Mouse (Mus musculus): ENCODE measurements around the gene Jdp2. TPM values are rescaled to one million over a fixed set of nuclear protein-coding genes. Genes with fewer than 3 reads are reported as not detected.
"Not testable (repeated sequence)": the region's sequence is repeated elsewhere in the genome, so short reads cannot be mapped to it uniquely, and the experiment has no call there.

Gene Jdp2
- polyA plus RNA-seq, 1 experiment = 7.1 TPM

GRCm38 (mm10) chr12:85643735-85644134 lies 44.9 kb downstream of the Jdp2 start:
- Histone ChIP-seq H3K4me3 (replicated peaks) (peak overlapping the region; percentile 17), H3K4me1 (peaks cover 93% of the 10 kb centered on the region), H3K36me3 (replicated peaks; ENCODE audit: low read length) (peaks cover 2% of the 10 kb centered on the region), H3K9me3 (no peaks in the 10 kb centered on the region), H3K27me3 (replicated peaks) (peaks cover 24% of the 10 kb centered on the region)
- no peak for TF ChIP-seq GATA1 (IDR thresholded peaks at IDR 0.05; ENCODE audit: borderline replicate concordance, low read length)
- TF ChIP-seq FLI1 (IDR thresholded peaks at IDR 0.05; ENCODE audit: low read length) = no peak

DNA sequence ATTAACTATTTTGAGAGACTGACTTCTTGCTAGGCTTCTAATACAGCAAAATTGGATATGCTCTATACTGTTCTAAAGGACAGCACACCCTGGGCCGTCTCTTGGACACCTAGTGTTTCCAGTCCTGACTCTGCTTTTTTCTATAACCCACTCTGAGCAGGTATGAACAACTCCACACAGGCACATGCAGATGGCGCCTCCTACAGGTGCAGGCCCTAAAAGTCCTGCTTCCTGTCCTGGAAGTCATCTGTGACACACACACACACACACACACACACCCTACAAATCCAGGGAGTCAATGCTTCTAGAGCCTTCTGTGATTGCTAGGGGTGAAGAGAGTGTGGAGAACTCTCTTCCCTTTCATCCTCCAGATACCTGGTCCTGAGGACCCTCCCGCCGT lies 46.8 kb downstream of the Jdp2 start:
- Histone ChIP-seq H3K27me3 (replicated peaks) (peaks cover 18% of the 10 kb centered on the region), H3K4me3 (replicated peaks) (no peak overlapping the region), H3K36me3 (replicated peaks; ENCODE audit: low read length) (no peaks in the 10 kb centered on the region), H3K9me3 (peaks cover 5% of the 10 kb centered on the region), H3K4me1 (peaks cover 77% of the 10 kb centered on the region)
- TF ChIP-seq FLI1 (IDR thresholded peaks at IDR 0.05; ENCODE audit: low read length) = no peak
- no peak for TF ChIP-seq GATA1 (IDR thresholded peaks at IDR 0.05; ENCODE audit: borderline replicate concordance, low read length)

DNA sequence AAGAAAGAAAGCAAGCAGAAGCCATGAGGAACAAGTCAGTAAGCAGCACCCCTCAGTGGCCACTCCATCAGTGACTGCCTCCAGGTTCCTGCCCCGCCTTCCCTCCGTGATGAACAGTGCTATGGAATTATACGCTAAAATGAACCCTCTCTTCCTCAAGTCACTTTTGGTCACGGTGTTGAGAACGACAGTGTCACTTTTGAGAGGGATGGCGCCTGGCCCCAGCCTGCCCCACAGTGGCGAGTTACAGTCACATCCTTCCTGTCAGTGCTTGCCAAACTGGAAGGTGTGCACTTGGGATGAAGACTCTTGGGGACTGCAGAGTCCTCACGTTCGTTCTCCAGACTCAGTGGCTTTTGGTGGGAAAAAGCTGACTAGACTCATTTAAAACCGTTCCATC lies 48.5 kb downstream of the Jdp2 start:
- H3K27me3 ChIP-seq (replicated peaks) = peaks cover 9% of the 10 kb centered on the region
- no peak overlapping the region for H3K4me3 ChIP-seq (replicated peaks)
- H3K9me3 ChIP-seq = peaks cover 21% of the 10 kb centered on the region
- H3K36me3 ChIP-seq (replicated peaks; ENCODE audit: low read length) = no peaks in the 10 kb centered on the region
- no peak for TF ChIP-seq FLI1 (IDR thresholded peaks at IDR 0.05; ENCODE audit: low read length)
- TF ChIP-seq GATA1 (IDR thresholded peaks at IDR 0.05; ENCODE audit: borderline replicate concordance, low read length) = no peak
- H3K4me1 ChIP-seq = peaks cover 60% of the 10 kb centered on the region

DNA sequence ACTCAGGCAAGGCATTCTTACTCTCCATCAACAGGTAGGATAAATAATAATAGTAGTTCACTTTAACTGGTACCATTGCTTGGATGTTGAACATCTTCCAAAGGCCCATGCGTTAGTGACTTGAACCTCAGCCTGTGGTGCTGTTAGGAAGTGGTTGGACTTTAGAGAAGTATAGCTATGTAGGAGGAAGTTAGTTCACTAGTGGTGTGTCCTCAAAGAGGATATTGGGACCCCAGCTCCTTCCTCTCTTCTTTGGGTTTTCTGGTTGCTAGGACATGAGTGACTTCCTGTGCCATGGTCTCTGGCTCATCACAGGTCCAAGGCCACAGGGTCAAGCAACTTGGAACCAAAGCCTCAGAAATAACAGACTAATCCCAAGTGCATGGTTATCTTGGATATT lies 49.1 kb downstream of the Jdp2 start:
- peaks cover 11% of the 10 kb centered on the region for H3K27me3 ChIP-seq (replicated peaks)
- no peaks in the 10 kb centered on the region for H3K36me3 ChIP-seq (replicated peaks; ENCODE audit: low read length)
- peaks cover 25% of the 10 kb centered on the region for H3K9me3 ChIP-seq
- peaks cover 54% of the 10 kb centered on the region for H3K4me1 ChIP-seq
- TF ChIP-seq GATA1 (IDR thresholded peaks at IDR 0.05; ENCODE audit: borderline replicate concordance, low read length) = no peak
- TF ChIP-seq FLI1 (IDR thresholded peaks at IDR 0.05; ENCODE audit: low read length) = no peak
- no peak overlapping the region for H3K4me3 ChIP-seq (replicated peaks)

DNA sequence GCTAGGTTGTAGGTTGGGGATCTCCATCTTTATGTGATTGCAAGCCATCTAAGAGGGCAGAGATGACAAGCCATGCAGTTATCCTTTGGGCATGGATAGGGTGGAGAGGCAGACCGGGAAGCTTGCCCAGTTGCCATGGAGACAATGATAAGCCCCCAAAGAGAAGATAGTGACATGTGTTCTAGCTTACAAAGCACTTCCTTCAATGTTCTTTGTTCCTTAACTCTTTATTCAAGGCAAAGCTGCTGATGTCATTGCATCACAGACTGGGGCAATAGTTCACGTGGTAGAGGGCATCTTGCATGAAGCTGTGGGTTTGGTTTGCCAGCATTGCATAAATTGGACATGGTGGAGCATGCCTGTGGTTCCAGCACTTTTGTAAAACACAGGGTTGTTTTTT lies 60.5 kb downstream of the Jdp2 start:
- TF ChIP-seq GATA1 (IDR thresholded peaks at IDR 0.05; ENCODE audit: borderline replicate concordance, low read length) = no peak
- TF ChIP-seq FLI1 (IDR thresholded peaks at IDR 0.05; ENCODE audit: low read length) = no peak
- Histone ChIP-seq H3K27me3 (replicated peaks) (peaks cover 7% of the 10 kb centered on the region), H3K4me1 (peaks cover 18% of the 10 kb centered on the region), H3K4me3 (replicated peaks) (no peak overlapping the region), H3K36me3 (replicated peaks; ENCODE audit: low read length) (no peaks in the 10 kb centered on the region), H3K9me3 (no peaks in the 10 kb centered on the region)

DNA sequence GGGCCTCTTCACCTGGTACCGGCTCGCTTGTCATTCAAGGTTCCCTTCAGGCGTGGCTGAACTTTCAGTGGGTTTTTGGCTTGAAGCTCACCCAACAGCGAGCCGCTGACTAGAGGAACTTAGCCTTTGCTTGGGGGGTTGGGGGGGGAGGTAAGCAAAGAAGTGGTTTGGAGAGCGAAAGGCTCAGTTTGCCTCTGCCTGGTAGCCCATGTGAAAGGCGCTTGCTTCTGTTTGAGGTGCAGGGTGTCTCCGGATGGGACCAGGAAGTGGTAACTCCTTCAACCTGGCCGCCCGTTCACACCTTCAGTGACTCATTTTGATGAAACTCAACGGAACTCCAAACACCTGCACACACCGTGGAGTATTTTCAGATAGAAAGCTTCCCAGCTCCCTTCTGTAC lies 62.0 kb downstream of the Jdp2 start:
- TF ChIP-seq GATA1 (IDR thresholded peaks at IDR 0.05; ENCODE audit: borderline replicate concordance, low read length) = no peak
- TF ChIP-seq FLI1 (IDR thresholded peaks at IDR 0.05; ENCODE audit: low read length) = no peak
- H3K4me3 ChIP-seq (replicated peaks) = no peak overlapping the region
- no peaks in the 10 kb centered on the region for H3K36me3 ChIP-seq (replicated peaks; ENCODE audit: low read length)
- peaks cover 18% of the 10 kb centered on the region for H3K4me1 ChIP-seq
- no peaks in the 10 kb centered on the region for H3K9me3 ChIP-seq
- H3K27me3 ChIP-seq (replicated peaks) = peaks cover 19% of the 10 kb centered on the region

DNA sequence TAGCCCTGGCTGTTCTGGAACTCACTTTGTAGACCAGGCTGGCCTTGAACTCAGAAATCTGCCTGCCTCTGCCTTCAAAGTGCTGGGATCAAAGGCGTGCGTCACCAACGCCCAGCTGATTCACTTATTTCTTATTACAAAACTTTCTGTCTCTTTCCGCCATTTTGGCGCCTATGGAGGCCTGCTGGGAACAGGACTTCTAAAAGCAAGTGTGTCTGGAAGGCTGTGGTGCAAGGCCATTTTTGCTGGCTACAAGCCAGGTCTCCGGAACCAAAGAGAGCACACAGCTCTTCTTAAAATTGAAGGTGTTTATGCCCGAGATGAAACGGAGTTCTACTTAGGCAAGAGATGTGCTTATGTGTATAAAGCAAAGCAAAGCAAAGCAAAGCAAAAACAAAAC lies 63.4 kb downstream of the Jdp2 start:
- H3K36me3 ChIP-seq (replicated peaks; ENCODE audit: low read length); H3K4me3 ChIP-seq (replicated peaks); H3K9me3 ChIP-seq: not testable (repeated sequence)
- Histone ChIP-seq H3K4me1 (peaks cover 28% of the 10 kb centered on the region), H3K27me3 (replicated peaks) (peaks cover 29% of the 10 kb centered on the region)

- Histone ChIP-seq H3K36me3 (replicated peaks; ENCODE audit: low read length) (no peaks in the 10 kb centered on the region), H3K9me3 (no peaks in the 10 kb centered on the region), H3K4me3 (replicated peaks) (peak overlapping the region; percentile 71), H3K27me3 (replicated peaks) (peaks cover 29% of the 10 kb centered on the region), H3K4me1 (peaks cover 28% of the 10 kb centered on the region)
- TF ChIP-seq GATA1 (IDR thresholded peaks at IDR 0.05; ENCODE audit: borderline replicate concordance, low read length) (no peak), FLI1 (IDR thresholded peaks at IDR 0.05; ENCODE audit: low read length) (no peak)
Measured at GRCm38 (mm10) chr12:85662896-85663295, 64.1 kb downstream of the Jdp2 start.

DNA sequence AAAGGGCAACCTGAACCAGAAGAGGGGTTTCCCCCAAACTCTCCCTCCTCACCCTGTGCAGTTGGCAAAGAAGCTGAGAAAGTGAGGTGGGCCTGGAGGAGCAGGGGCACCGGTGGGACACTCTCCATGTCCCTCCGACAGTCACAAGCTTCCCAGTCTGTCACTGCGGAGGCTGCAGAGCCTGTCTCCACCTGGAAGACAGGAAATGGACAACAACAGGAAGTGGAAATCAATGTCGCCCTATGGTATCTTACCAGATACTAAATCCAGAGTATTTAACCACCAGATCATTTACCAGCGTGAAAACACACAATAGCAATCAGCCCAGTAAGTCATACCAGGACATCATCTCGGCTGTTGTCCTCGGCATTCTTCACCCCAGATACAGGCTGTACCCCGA lies 67.3 kb downstream of the Jdp2 start:
- Histone ChIP-seq H3K36me3 (replicated peaks; ENCODE audit: low read length) (no peaks in the 10 kb centered on the region), H3K27me3 (replicated peaks) (peaks cover 36% of the 10 kb centered on the region), H3K4me3 (replicated peaks) (no peak overlapping the region), H3K4me1 (peaks cover 18% of the 10 kb centered on the region), H3K9me3 (peaks cover 6% of the 10 kb centered on the region)
- TF ChIP-seq FLI1 (IDR thresholded peaks at IDR 0.05; ENCODE audit: low read length) = no peak
- TF ChIP-seq GATA1 (IDR thresholded peaks at IDR 0.05; ENCODE audit: borderline replicate concordance, low read length) = no peak

- Histone ChIP-seq H3K9me3 (peaks cover 10% of the 10 kb centered on the region), H3K36me3 (replicated peaks; ENCODE audit: low read length) (no peaks in the 10 kb centered on the region), H3K4me1 (peaks cover 18% of the 10 kb centered on the region), H3K4me3 (replicated peaks) (no peak overlapping the region), H3K27me3 (replicated peaks) (peaks cover 40% of the 10 kb centered on the region)
- no peak for TF ChIP-seq FLI1 (IDR thresholded peaks at IDR 0.05; ENCODE audit: low read length)
- TF ChIP-seq GATA1 (IDR thresholded peaks at IDR 0.05; ENCODE audit: borderline replicate concordance, low read length) = no peak
Measured at GRCm38 (mm10) chr12:85667071-85667470, 68.2 kb downstream of the Jdp2 start.

DNA sequence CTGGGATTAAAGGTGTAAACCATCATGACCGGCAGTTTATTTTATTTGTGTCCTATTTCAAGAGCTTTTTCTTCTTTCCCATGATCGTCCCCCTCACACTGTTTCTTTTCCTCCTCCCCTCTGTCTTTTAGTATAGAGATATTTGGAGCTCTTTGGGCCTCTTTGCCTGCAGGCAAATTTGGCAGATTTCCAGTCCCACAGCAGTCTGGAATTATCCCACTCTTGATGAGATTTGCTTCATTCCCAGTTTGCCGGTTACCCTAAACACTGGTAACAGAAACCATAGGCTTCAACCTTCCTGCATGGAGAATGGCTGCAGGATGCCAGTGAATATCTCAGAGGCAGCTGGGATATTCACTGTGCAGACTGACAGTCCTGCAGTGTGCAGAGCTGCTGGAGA lies 69.9 kb downstream of the Jdp2 start:
- TF ChIP-seq GATA1 (IDR thresholded peaks at IDR 0.05; ENCODE audit: borderline replicate concordance, low read length) (no peak), FLI1 (IDR thresholded peaks at IDR 0.05; ENCODE audit: low read length) (no peak)
- no peak overlapping the region for H3K4me3 ChIP-seq (replicated peaks)
- peaks cover 10% of the 10 kb centered on the region for H3K9me3 ChIP-seq
- peaks cover 22% of the 10 kb centered on the region for H3K4me1 ChIP-seq
- H3K36me3 ChIP-seq (replicated peaks; ENCODE audit: low read length) = no peaks in the 10 kb centered on the region
- H3K27me3 ChIP-seq (replicated peaks) = peaks cover 44% of the 10 kb centered on the region
